Mouse (Mus musculus) large intestine, adult 2 months (tissue): ENCODE data around the gene Mfsd11. TPM values are rescaled to one million over a fixed set of nuclear protein-coding genes. Genes with fewer than 3 reads are reported as not detected.
"Not testable (repeated sequence)": the region's sequence is repeated elsewhere in the genome, so short reads cannot be mapped to it uniquely, and the experiment has no call there.

ENCODE experiments used
- DNase-seq: peaks from one replicate; pipeline ENCODE4 v3.0.0-alpha.2; 2012; ENCODE audit warnings: low read depth, low spot score
- WGBS: fragments of 180-500 bp; shearing (Covaris S2); methylation state at CpG from one replicate; pipeline ENCODE4 v1.1.7; 2018; 5-methylcytosine and 5-hydroxymethylcytosine counted together
- polyA plus RNA-seq: library from polyadenylated mRNA; depleted of rRNA; stranded (reverse); fragments of >200 nt; gene quantifications from 2 replicates; pipeline ENCODE4 v1.2.3, GENCODE M21; 2012

Gene Mfsd11
- polyA plus RNA-seq, 1 experiment, result 18.1 TPM

DNA sequence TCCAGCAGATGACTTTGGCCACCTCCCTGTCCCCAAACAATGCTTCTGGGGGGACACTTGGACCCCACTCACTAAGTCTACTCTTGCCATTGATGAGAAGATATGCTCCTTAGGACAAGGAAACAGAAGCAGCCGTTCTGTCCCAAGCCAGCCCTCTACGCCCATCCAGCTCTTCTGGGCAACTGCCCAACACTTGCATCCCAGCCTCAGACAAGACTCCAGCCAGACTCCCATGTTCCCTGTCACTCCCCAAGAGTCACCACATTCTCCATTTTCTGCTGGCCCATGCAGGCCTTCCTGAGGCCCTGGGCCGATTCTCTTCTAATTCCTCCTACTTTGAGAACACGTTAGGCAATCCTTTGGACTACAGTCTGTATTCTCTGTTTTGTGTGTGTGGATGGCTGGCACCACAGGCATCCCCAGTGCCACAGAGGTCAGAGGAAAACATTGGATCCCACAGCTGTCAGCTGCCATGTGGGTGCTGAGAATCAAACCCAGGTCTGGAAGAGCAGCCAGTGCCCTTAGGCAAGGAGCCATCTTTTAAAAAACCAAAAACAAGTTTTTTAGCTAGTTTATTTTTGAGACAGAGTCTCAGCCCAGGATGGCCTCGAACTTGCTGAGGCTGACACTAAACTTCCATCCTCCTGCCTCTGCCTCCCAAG lies 32.2 kb upstream of the Mfsd11 start:
- no peak for DNase-seq
- 60% methylated on average over 5 of the region's 5 CpGs for WGBS

GRCm38 (mm10) chr11:116821057-116821940 lies 30.9 kb upstream of the Mfsd11 start:
- WGBS, result 74% methylated on average over 13 of the region's 13 CpGs
- no peak for DNase-seq

DNA sequence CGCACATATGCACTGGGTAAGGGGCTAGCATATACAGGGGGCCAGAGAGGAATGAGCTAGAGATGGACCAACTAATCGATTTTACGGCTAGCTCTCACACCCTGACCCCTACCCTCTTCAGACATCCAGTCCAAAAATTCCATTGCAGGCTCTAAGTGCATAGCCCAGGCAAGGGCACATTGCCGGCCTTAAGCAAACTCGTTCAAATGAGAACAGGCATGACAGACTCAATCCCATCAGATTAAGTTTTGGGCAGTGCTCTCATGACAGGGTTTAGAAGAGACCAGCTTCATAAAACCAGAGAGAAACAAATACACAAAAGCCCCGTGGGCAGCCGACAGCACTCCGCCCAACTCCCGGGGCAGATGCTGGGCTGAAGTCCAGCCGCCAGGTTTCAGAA lies 30.0 kb upstream of the Mfsd11 start:
- WGBS, result 40% methylated on average over 10 of the region's 10 CpGs
- no peak for DNase-seq

DNA sequence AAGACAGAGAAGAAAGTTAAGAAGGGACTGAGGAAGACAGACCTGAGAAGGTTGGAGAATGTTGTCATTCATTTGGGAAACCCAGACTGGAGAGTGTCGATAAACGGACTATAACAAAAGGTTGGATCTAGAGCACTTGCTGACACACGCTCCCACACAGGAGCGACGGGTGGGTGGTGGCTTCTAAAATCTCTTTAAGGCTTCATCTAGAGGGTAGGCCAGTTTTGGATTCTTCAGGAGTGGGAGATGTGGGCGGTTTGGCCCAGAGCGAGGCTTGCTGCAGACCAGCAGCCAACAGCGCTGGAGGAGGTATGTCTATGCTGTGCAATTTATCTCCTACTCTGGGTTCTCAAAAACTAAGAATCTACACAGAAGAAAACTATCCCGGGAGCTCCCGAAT lies 29.6 kb upstream of the Mfsd11 start:
- WGBS, result 80% methylated on average over 10 of the region's 10 CpGs
- no peak for DNase-seq

GRCm38 (mm10) chr11:116823255-116823654 lies 29.0 kb upstream of the Mfsd11 start:
- 100% methylated on average over 2 of the region's 2 CpGs for WGBS
- DNase-seq, result no peak

DNA sequence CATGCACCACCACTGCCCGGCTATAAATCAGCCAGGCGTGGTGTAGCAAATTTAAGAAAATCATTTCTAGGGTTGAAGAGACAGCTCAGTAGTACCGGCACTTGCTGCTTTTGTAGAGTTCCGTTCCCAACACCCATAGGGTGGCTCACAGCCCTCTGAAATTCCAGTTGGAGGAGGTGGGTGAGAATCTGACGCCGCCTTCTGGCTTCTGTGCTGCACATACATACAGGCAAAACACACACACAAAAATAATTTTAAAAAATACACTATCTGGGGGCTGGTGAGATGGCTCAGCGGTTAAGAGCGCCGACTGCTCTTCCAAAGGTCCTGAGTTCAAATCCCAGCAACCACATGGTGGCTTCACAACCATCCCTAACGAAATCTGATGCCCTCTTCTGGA lies 28.4 kb upstream of the Mfsd11 start:
- WGBS, result 96% methylated on average over 10 of the region's 10 CpGs
- DNase-seq, result not testable (repeated sequence)

DNA sequence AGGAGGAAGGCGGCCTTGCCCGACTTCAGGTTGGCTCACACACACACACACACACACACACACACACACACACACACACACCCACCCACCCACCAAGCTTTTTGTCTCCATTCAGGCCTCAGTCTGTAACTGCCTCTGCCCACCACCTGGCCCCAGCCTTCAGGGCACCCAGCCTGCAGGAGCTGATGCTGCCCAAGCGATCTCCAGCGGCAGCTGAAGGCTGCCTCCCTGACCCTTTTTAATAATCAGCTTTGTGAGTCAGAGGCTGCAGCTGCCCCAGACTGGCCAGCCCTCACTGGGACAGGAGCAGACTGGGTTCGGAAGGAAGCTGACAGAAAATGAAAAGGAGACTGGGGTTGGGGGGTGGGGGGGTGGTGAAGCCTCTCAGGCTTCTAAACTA lies 27.0 kb upstream of the Mfsd11 start:
- 83% methylated on average over 5 of the region's 5 CpGs for WGBS
- DNase-seq, result no peak

GRCm38 (mm10) chr11:116826550-116827504 lies 25.4 kb upstream of the Mfsd11 start:
- 56% methylated on average over 17 of the region's 17 CpGs for WGBS
- no peak for DNase-seq

DNA sequence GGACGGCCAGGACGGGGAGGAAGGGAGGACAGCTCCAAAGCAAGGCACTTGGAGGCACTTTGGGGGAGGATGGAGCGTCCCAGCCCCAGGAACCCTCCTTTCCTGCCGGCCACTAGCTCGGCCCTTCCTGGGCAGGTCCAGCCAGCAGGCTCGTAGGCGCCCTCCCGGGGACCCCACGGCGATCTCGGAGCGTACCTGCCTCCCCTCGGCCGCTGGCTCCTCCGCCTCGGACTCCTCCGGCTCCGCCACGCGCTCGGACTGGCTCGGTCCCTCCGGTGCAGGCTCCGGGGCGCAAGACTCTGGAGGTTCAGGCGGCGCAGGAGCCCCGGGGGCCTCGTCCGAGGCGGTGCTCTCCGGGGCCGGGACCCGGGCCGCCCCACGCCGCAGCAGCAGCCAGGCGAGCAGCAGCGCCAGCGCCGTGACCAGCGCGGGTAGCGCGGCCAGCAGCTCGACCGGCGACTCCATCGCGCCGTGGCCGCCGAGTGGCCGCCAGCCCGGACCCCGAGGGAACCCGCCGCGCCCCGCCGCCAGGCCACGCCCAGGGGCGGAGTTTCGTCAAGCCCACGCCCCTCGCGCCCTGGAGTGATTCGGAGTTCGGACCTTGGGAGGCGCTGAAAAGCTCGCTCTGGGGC lies 24.6 kb upstream of the Mfsd11 start, which contains the start of gene Mxra7:
Gene Mxra7, minus strand, starts transcription at position 513 of the 632 bp plus-strand sequence.
- DNase-seq, result no peak

DNA sequence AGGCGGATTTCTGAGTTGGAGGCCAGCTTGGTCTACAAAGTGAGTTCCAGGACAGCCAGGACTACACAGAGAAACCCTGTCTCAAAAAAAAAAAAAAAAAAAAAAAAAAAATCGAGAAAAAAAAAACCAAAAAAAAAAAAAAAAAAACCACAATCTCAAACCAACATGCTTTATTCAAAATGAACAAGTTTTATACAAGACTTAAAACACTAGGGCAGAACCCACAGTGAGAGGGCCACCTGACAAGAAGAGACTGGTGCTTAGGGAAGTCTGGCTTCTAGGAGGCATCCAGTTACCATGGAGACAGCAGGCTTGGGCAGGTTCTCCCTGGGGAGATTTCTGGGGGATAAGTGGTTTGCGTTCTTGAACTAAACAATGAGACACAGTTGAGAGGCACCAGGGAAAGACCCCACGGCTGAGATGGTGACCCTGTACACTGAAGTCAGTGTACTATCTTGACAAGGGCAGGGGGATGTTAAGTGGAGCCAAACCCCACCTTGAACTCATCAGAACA lies 20.0 kb upstream of the Mfsd11 start:
- WGBS, result 57% methylated on average over 4 of the region's 4 CpGs
- no peak for DNase-seq

More for the DNA sequence above, 24.6 kb upstream of the Mfsd11 start, which contains the start of gene Mxra7:
- 3% methylated on average over 71 of the region's 71 CpGs for WGBS

DNA sequence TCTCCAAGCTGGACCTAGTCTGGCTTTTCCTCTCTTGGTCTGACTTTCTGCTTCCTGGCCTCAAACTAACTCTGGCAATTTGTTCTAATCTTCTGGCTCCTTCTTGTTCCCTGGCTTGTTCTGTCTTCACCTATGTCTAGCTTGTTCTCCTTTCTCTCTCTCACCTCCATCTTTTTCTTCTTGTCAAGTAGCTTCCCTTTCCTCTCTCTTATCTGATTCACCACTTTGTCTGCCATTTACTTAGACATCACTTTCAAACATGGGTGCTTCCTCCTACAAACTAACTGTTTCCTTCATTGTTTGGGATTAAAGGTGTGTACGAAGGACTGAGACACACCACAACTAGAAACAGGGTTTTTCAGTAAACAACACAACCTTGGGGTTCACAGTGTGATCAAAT lies 17.3 kb upstream of the Mfsd11 start:
- WGBS, result 92% methylated on average over 1 of the region's 1 CpGs
- DNase-seq, result no peak

GRCm38 (mm10) chr11:116836283-116836682 lies 16.0 kb upstream of the Mfsd11 start:
- DNase-seq, result no peak
- WGBS, result 80% methylated on average over 4 of the region's 4 CpGs

GRCm38 (mm10) chr11:116837441-116837840 lies 14.8 kb upstream of the Mfsd11 start:
- DNase-seq, result no peak
- WGBS, result 91% methylated on average over 10 of the region's 10 CpGs

GRCm38 (mm10) chr11:116838936-116839335 lies 13.3 kb upstream of the Mfsd11 start:
- 86% methylated on average over 14 of the region's 14 CpGs for WGBS

GRCm38 (mm10) chr11:116839601-116840000 lies 12.6 kb upstream of the Mfsd11 start:
- DNase-seq, result no peak
- 79% methylated on average over 7 of the region's 7 CpGs for WGBS

More at GRCm38 (mm10) chr11:116838936-116839335, 13.3 kb upstream of the Mfsd11 start:
- no peak for DNase-seq

DNA sequence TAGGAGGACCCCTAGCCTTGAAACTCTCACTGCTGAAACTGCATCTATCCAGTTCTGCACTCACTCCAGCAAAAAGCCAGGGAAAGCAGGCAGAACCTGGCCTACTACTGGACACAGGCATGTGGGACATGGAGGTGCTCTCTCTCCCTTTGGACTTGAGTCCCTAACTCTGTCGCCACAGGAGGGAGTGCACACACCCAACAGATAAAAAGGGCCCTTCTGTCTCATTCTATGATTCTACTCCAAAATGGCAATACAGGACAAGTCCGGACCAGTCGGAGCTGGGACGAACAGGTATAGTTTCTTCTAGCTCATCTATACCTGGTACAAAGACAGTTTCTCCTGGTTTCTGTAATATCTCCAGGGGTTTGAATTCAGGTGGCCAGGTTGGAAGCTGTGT lies 11.5 kb upstream of the Mfsd11 start:
- 74% methylated on average over 4 of the region's 4 CpGs for WGBS

DNA sequence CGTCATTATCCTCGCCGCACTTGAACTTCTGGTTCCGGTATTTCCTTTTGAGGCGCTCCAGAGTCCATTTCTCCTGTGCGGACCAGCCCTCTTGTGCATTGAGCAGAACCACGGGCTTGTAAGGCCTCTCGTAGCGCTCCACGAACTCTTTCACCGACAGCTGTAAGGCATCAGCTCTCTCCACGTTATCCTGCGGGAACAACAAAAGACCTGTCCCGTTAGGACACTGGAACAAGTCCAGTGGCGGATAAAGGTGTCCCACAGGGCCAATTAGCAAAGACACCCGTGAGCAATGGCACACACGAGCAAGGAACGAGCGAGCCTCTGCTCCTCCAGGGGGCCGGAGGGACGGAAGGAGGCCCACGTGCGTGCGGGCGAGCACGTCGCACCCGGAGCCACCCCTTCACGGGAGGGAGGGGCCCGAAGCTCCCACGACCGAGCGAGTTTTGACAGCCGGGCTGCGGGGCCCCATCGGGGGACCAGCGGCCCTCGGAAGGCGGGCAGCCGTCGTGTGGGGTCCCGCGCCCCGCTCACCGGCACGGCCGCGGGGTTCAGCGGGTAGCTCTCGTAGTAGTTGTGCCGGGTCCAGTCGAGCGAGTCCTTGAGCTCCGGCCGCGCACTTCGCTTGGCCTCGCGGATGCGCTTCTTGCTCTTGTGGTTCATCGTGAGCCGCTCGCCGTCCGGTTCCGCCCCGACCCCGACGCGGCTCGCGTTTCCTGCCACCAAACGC lies 9.5 kb upstream of the Mfsd11 start:
- no peak for DNase-seq
- WGBS, result under 1% methylated on average over 73 of the region's 73 CpGs

More for the DNA sequence above, 11.5 kb upstream of the Mfsd11 start:
- DNase-seq, result no peak
